Mouse (Mus musculus) brain, embryonic 14.5 days (tissue): ENCODE measurements around the gene Gm3415.

Experiments used
- CTCF ChIP-seq: fragments of 200-500 bp; IDR thresholded peaks from 2 replicates; pipeline ENCODE4 v1.5.1; 2012; ENCODE audit warnings: inconsistent platforms, mild to moderate bottlenecking, moderate library complexity, borderline replicate concordance; ENCODE audit not compliant: insufficient read depth, insufficient read length; ENCODE audit errors: extremely low read depth
- POLR2A ChIP-seq: fragments of 200-500 bp; IDR thresholded peaks from 2 replicates; pipeline ENCODE4 v1.6.1; 2012; ENCODE audit warnings: mild to moderate bottlenecking, inconsistent platforms, borderline replicate concordance; ENCODE audit not compliant: poor library complexity, insufficient read depth, insufficient read length, severe bottlenecking; ENCODE audit errors: extremely low read depth

DNA sequence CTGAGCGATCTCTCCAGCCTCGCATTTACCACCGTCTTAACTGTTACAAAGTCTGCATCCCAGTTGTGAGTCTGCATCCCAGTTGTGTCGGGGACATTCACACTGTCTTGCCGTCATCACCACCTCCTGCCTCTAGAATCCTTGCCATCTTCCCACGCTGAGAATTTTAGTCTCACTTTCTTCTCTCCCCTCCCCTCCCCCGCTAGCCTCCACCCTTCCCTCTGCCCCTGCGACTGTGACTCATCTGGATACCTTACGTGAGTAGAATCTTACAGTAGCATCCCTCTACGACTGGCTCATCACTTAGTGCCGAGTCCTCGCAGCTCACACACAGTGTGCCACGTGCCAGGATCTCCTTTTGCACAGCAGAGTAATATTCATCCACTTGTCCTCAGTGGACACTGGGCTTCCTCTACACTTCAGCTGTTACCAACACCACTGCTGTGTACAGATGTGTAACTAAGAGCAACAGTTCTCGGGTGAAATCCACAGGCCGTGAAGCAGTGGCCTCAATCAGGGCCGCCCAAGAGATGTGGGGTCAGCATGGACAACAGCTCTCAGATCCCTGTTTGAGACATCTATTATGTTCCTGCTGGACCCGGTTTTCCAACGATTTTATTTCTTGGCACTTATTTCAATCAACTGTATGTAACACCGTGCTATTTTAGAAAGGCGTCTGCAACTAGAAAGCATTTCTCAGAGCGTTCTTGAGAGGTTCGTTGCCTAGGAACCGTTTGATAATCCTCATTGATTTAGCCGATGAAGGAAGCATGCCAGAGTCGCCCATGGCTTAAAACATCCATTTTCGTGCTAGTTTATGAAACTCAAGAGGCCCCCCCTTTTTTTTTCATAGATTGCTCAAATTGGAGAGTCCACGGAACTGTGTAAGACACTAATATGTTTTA is 42.5 kb downstream of the Gm3415 start:
- TF ChIP-seq CTCF (no peak), POLR2A (no peak)
